Mouse (Mus musculus) embryonic facial prominence, embryonic 11.5 days (tissue): ENCODE data around the gene Cdkl5. TPM values are rescaled to one million over a fixed set of nuclear protein-coding genes. Genes with fewer than 3 reads are reported as not detected.

Experiments
- ATAC-seq: fragments of 200-750 bp; cut with Nextera tagmentation; replicated peaks from 2 replicates; pipeline ENCODE4 v1.8.0; 2017; ENCODE audit warnings: low read depth; ENCODE audit not compliant: insufficient number of reproducible peaks, low FRiP score, low TSS enrichment
- DNase-seq: peaks from one replicate; pipeline ENCODE4 v3.0.0-alpha.2; 2015; ENCODE audit warnings: low spot score
- H3K27ac ChIP-seq: fragments of 300-500 bp; sonication (generic); replicated peaks from 2 replicates; pipeline ENCODE4 v1.5.1; 2014; ENCODE audit warnings: mild to moderate bottlenecking, low read depth, low read length, control low read depth
- H3K27me3 ChIP-seq: fragments of 300-500 bp; sonication (generic); 2 replicates; pipeline ENCODE4 v1.6.1; 2014; ENCODE audit warnings: mild to moderate bottlenecking, low read length, moderate library complexity, mixed read lengths; ENCODE audit not compliant: control insufficient read depth, insufficient read depth
- H3K36me3 ChIP-seq: fragments of 300-500 bp; sonication (generic); replicated peaks from 2 replicates; pipeline ENCODE4 v1.6.1; 2014; ENCODE audit warnings: low read depth, mild to moderate bottlenecking, low read length, moderate library complexity, mixed read lengths; ENCODE audit not compliant: control insufficient read depth, insufficient read depth
- H3K4me1 ChIP-seq: fragments of 300-500 bp; sonication (generic); 2 replicates; pipeline ENCODE4 v1.6.1; 2014; ENCODE audit warnings: low read length, mixed read lengths; ENCODE audit not compliant: control insufficient read depth, insufficient read depth
- H3K4me2 ChIP-seq: fragments of 300-500 bp; sonication (generic); 2 replicates; pipeline ENCODE4 v1.6.1; 2014; ENCODE audit warnings: low read depth, mild to moderate bottlenecking, control low read depth, low read length, moderate library complexity
- H3K4me3 ChIP-seq: fragments of 300-500 bp; sonication (generic); 2 replicates; pipeline ENCODE4 v1.5.1; 2014; ENCODE audit warnings: low read depth, low read length, control low read depth
- H3K9ac ChIP-seq: fragments of 300-500 bp; sonication (generic); replicated peaks from 2 replicates; pipeline ENCODE4 v1.6.1; 2014; ENCODE audit warnings: mild to moderate bottlenecking, control low read depth, low read length
- H3K9me3 ChIP-seq: fragments of 300-500 bp; sonication (generic); replicated peaks from 2 replicates; pipeline ENCODE4 v1.6.1; 2016; ENCODE audit warnings: mild to moderate bottlenecking, low read length, inconsistent platforms, mixed read lengths; ENCODE audit not compliant: control insufficient read depth
- WGBS: fragments of 180-500 bp; shearing (Covaris S2); extraction: QIAGEN DNeasy Blood & Tissue Kit; methylation state at CpG from one replicate; pipeline ENCODE4 v1.1.7; 2014; 5-methylcytosine and 5-hydroxymethylcytosine counted together
- polyA plus RNA-seq: library from polyadenylated mRNA; unstranded; fragments of >200 nt; fragmentation: Nextera tagmentation; extraction: Ambion mirVana; gene quantifications from 2 replicates; pipeline ENCODE4 v1.2.1, GENCODE M21; 2014

Gene Cdkl5
- polyA plus RNA-seq, 1 experiment from 2014 or later, result 1.5 TPM

DNA sequence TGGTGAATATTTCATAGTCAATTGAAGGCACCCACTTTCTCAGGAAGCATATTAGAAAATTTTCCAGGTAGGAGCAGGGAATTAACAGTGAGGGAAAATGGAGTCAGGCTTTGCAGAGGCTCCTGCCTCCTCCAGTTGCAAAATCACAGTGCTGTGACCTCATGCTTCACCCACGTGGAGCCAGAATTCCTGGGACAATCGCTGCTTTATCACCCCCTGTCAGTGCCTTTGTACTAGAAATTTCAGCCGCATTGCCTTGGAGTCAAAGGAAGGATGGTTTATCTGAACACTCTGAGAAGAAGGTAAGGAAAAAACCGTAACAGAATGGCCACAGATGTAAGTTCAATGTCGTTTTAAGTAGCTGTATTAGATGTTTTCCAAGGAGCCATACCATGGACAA is 1.5 kb upstream of the Cdkl5 start:
- H3K4me3 ChIP-seq, result no peak overlapping the region
- H3K36me3 ChIP-seq, result no peaks in the 10 kb centered on the region
- peak; percentile 10 for DNase-seq
- no peak overlapping the region for H3K4me2 ChIP-seq
- no peaks in the 10 kb centered on the region for H3K27me3 ChIP-seq
- no peak overlapping the region for H3K9ac ChIP-seq
- no peaks in the 10 kb centered on the region for H3K4me1 ChIP-seq
- no peak for ATAC-seq
- H3K9me3 ChIP-seq, result no peaks in the 10 kb centered on the region
- 16% methylated on average over 5 of the region's 5 CpGs for WGBS
- H3K27ac ChIP-seq, result no peak overlapping the region

DNA sequence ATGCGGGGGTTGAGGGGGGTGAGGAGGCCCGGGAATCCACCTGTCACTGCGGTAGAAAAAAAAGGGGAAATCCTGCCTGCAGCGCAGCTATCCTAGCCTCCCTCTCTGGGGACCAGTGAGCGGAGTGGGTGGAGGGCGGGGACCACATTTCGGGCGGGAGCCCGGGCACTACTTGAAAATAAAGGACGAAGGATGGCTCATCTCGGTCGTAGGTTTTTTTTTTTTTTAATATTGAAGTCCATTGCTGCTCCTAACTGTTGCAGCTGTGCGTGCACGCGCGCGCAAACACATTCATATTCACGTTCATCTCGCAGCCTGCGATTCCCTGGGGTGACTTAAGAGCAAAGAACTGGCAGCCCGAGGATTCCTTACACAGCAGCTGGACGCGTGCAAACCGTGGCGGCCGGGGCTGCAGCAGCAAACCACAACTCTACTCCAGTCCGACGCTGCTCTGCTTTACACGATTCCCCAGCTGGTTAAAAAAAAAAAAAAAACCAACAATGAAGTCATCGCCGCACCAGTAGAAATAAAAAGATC is 695 bp upstream of the Cdkl5 start:
- DNase-seq (peak; percentile 52), ATAC-seq (peak; percentile 79; the same call in 1 of the 2 replicates)
- Histone ChIP-seq H3K9me3 (no peaks in the 10 kb centered on the region), H3K9ac (peak overlapping the region; percentile 13; the same call in 1 of the 2 replicates), H3K4me2 (peak overlapping the region; percentile 29), H3K27ac (0 out of 2 replicates have a peak overlapping the region, but pooled peaks have one; percentile 13), H3K4me3 (peak overlapping the region; percentile 56), H3K4me1 (no peaks in the 10 kb centered on the region), H3K36me3 (no peaks in the 10 kb centered on the region), H3K27me3 (no peaks in the 10 kb centered on the region)
- WGBS, result 22% methylated on average over 28 of the region's 31 CpGs

DNA sequence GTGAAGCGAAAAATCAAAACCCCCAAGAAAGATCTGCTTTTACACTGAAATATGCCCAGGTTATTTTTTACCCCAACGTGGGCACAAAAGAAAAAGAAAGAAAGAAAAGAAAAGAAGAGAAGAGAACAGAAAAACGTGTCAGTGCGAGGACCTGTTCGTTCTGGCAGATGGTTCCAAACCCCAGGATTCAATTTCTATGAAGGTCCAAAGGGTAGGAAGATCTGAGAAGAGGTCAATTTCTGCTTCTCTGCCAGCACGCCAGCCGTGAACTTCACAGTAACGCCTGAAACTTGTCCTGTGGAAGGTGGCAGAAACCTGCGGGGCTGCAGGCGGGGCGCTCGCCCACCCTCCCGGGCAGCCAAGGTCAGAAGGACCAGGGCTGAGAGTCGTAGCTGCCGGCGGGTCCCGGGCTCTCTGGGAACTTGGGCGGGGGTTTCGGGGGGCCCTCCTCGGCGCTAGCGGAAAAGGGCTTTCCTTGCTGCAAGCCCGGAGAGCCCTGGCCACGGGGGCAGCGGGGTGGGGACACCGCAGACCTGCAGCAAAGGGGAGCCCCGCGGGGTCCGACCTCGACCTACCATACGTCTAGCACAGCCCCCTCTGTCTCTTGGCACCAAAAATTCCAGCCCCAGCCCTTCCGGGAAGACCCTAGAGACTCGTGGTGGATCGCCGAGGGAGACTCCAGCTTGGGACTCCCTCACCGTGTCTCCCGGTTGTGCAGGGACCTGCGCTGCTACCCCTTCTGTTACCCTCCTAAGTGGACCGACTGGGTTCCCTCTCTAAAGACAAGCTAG is 560 bp downstream of the Cdkl5 start:
- ATAC-seq (peak; percentile 77), DNase-seq (no peak)
- Histone ChIP-seq H3K4me1 (no peaks in the 10 kb centered on the region), H3K9me3 (no peaks in the 10 kb centered on the region), H3K36me3 (no peaks in the 10 kb centered on the region), H3K27ac (0 out of 2 replicates have a peak overlapping the region, but pooled peaks have one; percentile 13), H3K27me3 (no peaks in the 10 kb centered on the region), H3K4me2 (peak overlapping the region; percentile 41), H3K4me3 (peak overlapping the region; percentile 56), H3K9ac (peak overlapping the region; percentile 55)
- 18% methylated on average over 34 of the region's 39 CpGs for WGBS

DNA sequence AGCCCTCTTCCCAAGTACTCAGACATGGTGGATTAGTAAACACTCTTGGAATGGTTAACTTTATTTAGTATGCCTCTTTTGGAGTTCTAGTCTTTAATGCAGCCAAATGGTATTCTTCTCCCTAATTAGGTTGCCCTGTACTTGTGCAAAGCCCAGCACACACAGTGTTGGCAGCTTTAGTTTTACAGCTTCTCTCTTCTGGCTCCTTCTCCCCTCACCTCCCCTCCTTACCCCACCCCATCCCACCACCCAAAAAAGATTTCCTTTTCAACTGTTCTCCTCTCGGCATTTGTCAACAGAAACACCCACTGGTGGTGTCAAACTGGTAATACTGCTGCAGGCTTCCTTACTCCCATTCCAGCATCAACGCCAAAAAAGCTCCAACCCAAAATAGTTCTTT is 1.8 kb downstream of the Cdkl5 start:
- no peak overlapping the region for H3K4me3 ChIP-seq
- DNase-seq (no peak), ATAC-seq (no peak)
- H3K9me3 ChIP-seq, result no peaks in the 10 kb centered on the region
- WGBS, result 33% methylated on average over 2 of the region's 2 CpGs
- no peaks in the 10 kb centered on the region for H3K4me1 ChIP-seq
- no peaks in the 10 kb centered on the region for H3K27me3 ChIP-seq
- no peak overlapping the region for H3K9ac ChIP-seq
- no peak overlapping the region for H3K4me2 ChIP-seq
- no peak overlapping the region for H3K27ac ChIP-seq
- H3K36me3 ChIP-seq, result no peaks in the 10 kb centered on the region

DNA sequence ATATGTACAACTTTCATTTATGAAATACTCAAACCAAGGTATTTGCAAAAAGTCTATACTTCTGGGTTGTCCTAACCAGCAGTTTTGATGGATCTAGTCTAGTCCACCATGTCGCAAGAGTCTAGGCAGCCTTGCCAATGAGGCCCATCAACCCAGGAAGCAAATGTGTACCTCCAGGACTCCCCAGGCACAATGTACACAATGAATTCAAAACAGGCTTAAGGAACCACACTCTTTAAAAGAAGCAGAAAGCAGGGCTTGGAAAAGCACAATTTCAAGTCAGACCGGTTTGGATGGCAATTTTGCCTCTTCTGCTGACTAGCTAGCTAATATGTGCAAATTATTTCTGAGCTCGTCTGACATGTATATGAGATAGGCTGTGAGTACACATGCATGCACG is 4.2 kb downstream of the Cdkl5 start:
- ATAC-seq (no peak), DNase-seq (no peak)
- no peak overlapping the region for H3K4me2 ChIP-seq
- H3K27ac ChIP-seq, result no peak overlapping the region
- H3K27me3 ChIP-seq, result no peaks in the 10 kb centered on the region
- no peak overlapping the region for H3K4me3 ChIP-seq
- no peaks in the 10 kb centered on the region for H3K36me3 ChIP-seq
- H3K9ac ChIP-seq, result no peak overlapping the region
- 83% methylated on average over 4 of the region's 4 CpGs for WGBS
- no peaks in the 10 kb centered on the region for H3K9me3 ChIP-seq
- H3K4me1 ChIP-seq, result no peaks in the 10 kb centered on the region

DNA sequence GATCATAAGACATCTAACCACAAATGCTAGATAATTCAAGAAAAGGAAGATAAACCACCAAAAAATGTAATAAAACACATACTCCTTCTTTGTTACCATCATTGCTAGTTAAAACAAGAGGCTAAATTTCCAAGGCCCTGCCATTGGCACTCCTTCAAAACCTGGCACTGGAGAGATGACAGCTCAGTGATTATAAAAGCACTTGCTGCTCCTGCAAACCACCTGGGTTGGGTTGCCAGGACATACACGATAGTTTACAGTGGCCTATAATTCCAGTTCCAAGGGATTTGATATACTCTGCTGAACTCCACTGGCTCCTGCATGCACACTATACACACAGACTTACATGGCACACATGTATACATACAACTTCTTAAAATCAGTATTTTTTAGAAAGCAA is 16.6 kb downstream of the Cdkl5 start:
- no peak overlapping the region for H3K4me2 ChIP-seq
- H3K27me3 ChIP-seq, result no peaks in the 10 kb centered on the region
- H3K4me1 ChIP-seq, result no peaks in the 10 kb centered on the region
- WGBS, result 71% methylated on average over 1 of the region's 1 CpGs
- no peak overlapping the region for H3K27ac ChIP-seq
- H3K4me3 ChIP-seq, result no peak overlapping the region
- H3K9ac ChIP-seq, result no peak overlapping the region
- no peaks in the 10 kb centered on the region for H3K36me3 ChIP-seq
- DNase-seq (no peak), ATAC-seq (no peak)
- no peaks in the 10 kb centered on the region for H3K9me3 ChIP-seq

DNA sequence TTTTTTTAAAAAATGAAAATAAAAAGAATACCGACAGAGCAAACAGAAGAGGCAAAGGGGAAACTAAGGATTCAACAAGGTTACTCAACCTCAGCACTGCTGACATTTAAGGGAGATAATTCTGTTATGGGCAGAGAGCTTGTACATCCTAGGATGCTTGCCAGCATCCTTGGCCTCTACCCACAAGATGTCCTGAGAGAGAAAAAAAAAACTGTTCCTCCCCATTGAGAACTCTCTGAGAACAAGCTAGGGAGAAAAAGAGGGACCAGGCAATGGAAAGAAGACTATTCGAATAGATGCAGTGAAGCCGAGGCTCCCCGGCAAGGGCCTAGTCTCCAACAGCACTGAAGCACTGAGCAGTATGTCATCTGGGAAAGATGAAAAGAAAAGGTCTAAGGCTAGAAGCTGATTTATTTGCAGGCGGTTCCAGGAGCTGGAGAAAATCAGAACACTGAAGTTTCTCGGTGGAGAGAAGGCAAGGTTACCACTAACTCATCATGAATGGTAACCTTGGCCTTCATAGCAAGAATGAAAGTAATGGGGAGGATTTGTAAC is 22.4 kb downstream of the Cdkl5 start:
- no peaks in the 10 kb centered on the region for H3K27me3 ChIP-seq
- WGBS, result 90% methylated on average over 6 of the region's 6 CpGs
- no peak for ATAC-seq

DNA sequence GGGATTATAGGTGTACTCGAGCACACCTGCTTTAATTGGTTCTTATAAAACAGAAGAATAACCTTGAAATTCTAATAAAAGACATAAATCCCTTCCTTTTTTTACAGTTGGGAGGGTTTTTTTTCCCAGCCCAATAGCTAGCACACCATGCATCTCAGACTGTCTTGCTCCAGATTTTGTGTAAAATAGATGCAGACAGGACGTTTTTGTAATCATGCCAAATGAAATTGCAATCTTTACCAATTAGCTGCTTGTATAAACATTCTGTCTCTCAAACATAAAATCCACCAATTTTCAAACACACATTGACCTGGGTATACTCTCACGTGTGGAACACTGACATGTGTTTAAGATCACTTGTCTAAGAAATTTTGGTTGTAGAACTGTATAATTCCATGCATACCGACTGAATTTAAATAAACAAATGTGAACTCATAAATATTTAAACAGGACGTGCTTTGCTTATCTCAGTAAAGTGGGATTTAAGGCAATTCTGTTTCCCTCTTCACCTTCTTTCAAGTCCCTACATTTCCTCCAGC is 35.8 kb downstream of the Cdkl5 start:
- Histone ChIP-seq H3K4me1 (no peaks in the 10 kb centered on the region), H3K4me3 (no peak overlapping the region)
- 65% methylated on average over 5 of the region's 5 CpGs for WGBS

More for the DNA sequence above, 22.4 kb downstream of the Cdkl5 start:
- no peaks in the 10 kb centered on the region for H3K36me3 ChIP-seq
- no peak overlapping the region for H3K9ac ChIP-seq
- DNase-seq, result no peak
- H3K27ac ChIP-seq, result no peak overlapping the region
- H3K9me3 ChIP-seq, result no peaks in the 10 kb centered on the region
- H3K4me1 ChIP-seq, result no peaks in the 10 kb centered on the region
- H3K4me3 ChIP-seq, result no peak overlapping the region
- H3K4me2 ChIP-seq, result no peak overlapping the region

More for the DNA sequence above, 35.8 kb downstream of the Cdkl5 start:
- Histone ChIP-seq H3K36me3 (no peaks in the 10 kb centered on the region), H3K27ac (no peak overlapping the region), H3K9me3 (no peaks in the 10 kb centered on the region), H3K4me2 (no peak overlapping the region), H3K27me3 (no peaks in the 10 kb centered on the region), H3K9ac (no peak overlapping the region)
- DNase-seq (no peak), ATAC-seq (no peak)
